8 mouse cellular contexts compared by ENCODE assay signal in the genomic region with DNA sequence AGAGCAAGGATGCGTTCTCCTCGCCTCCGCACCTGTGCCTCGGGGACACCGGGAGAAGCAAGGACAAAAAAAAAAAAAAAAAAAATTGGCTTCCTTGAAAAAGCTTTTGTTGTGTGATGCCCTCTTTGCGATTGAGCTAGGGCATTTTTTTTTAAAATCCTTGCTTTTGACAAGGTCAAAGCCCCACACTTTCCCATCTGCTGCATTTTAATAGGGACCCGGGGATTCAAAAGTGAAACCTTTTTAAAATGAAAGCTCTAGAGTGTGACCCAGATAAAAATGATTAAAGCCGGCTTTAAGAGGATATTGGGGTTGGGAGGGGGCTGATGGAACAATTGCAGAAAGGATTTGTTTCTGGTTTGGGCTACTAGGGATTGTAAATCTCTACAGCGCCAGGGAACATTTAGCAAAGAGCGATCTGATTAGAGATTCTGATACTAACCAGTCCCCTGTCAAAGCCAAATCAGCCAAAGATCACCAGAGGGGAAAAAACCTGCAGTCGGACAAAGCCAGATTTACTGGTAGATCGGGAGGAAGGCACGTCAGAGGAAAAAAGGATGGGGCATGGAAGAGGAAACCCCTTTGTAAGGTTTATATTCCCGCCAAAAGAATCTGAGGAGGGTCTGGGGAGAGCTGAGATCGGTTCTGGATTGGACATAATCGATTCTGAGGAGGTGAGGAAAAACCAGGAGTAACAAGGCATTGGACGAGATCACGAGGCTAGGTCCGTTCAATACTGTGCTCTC. TPM values are rescaled to one million over a fixed set of nuclear protein-coding genes. Genes with fewer than 3 reads are reported as not detected.
DNase-seq lines count a peak whose midpoint lies in the region; ATAC-seq lines count a peak whose summit lies in the region.

No protein-coding gene starts in this region.

- peaks cover 18% of the 10 kb centered on the region for H3K4me1 ChIP-seq in heart, embryonic 16.5 days (ENCODE audit: control insufficient read depth, insufficient read depth, low read length)
- H3K4me1 ChIP-seq in midbrain, embryonic 14.5 days (ENCODE audit: control insufficient read depth, insufficient read depth, low read length) = peaks cover 21% of the 10 kb centered on the region

- H3K4me2 ChIP-seq in heart, embryonic 16.5 days (ENCODE audit: low read depth, low read length) = peak overlapping the region; percentile 86
- peak overlapping the region; percentile 81 for H3K4me2 ChIP-seq in midbrain, embryonic 14.5 days (ENCODE audit: low read length)

- H3K9me3 ChIP-seq in heart, embryonic 16.5 days (replicated peaks; ENCODE audit: control insufficient read depth, low read length) = no peaks in the 10 kb centered on the region
- H3K9me3 ChIP-seq in midbrain, embryonic 14.5 days (ENCODE audit: control insufficient read depth, low read length) = no peaks in the 10 kb centered on the region

- ATAC-seq in heart, embryonic 16.5 days (replicated peaks; ENCODE audit: extremely low read depth, insufficient read depth, low FRiP score) = no peak
- ATAC-seq in midbrain, embryonic 14.5 days (ENCODE audit: low FRiP score, low TSS enrichment) = 0 out of 2 replicates have a peak, but pooled peaks have one; percentile 15

- no peaks in the 10 kb centered on the region for H3K36me3 ChIP-seq in heart, embryonic 16.5 days (ENCODE audit: control insufficient read depth, insufficient read depth)
- H3K36me3 ChIP-seq in midbrain, embryonic 14.5 days (ENCODE audit: control insufficient read depth, insufficient read depth, low read length) = no peaks in the 10 kb centered on the region

- H3K4me3 ChIP-seq in heart, embryonic 16.5 days (ENCODE audit: low read length) = peak overlapping the region; percentile 97
- H3K4me3 ChIP-seq in midbrain, embryonic 14.5 days (replicated peaks; ENCODE audit: low read depth, low read length) = peak overlapping the region; percentile 92

- DNase-seq in adrenal gland, adult (ENCODE audit: inconsistent age in 2 of 2, low spot score in 1 of 2) = peak; percentile 35 to 87
- DNase-seq in adrenal gland, adult 8-10 months = no peak
- peak; percentile 88 for DNase-seq in MN1 (ENCODE audit: low spot score)
- peak; percentile 74 for DNase-seq in embryo, embryonic 11 days
- peak; percentile 28 to 42 for DNase-seq in layer of hippocampus, postnatal 10 days (ENCODE audit: low spot score in 2 of 2)
- peak; percentile 76 for DNase-seq in midbrain, embryonic 14.5 days
- no peak for DNase-seq in ovary, adult 18-20 months (ENCODE audit: low spot score)

- no peaks in the 10 kb centered on the region for H3K27me3 ChIP-seq in heart, embryonic 16.5 days (ENCODE audit: control insufficient read depth, insufficient read depth, low read length)
- no peaks in the 10 kb centered on the region for H3K27me3 ChIP-seq in midbrain, embryonic 14.5 days (ENCODE audit: control insufficient read depth, insufficient read depth, low read length)

- peak overlapping the region; percentile 100 for H3K9ac ChIP-seq in heart, embryonic 16.5 days (ENCODE audit: low read length)
- peak overlapping the region; percentile 99 for H3K9ac ChIP-seq in midbrain, embryonic 14.5 days (replicated peaks; ENCODE audit: low read length)

- WGBS in heart, embryonic 16.5 days = under 1% methylated on average over 19 of the region's 19 CpGs
- WGBS in midbrain, embryonic 14.5 days = under 1% methylated on average over 19 of the region's 19 CpGs

- H3K27ac ChIP-seq in heart, embryonic 16.5 days (ENCODE audit: low read length) = peak overlapping the region; percentile 99
- peak overlapping the region; percentile 100 for H3K27ac ChIP-seq in midbrain, embryonic 14.5 days (replicated peaks; ENCODE audit: low read depth, low read length)

RNA-seq across cellular contexts. Expression of gene Zdhhc17, which starts 0.7 kb away (rescaled TPM):
- total RNA-seq in adrenal gland, adult 8-10 months (2022) = 10 to 100 TPM; 31.1 to 55.0 (median 45.0) TPM
- polyA plus RNA-seq in heart, embryonic 16.5 days (2015; fragmentation: Nextera tagmentation; extraction: Ambion mirVana) = 18.0 and 19.1 TPM in 2 replicates
- total RNA-seq in layer of hippocampus, postnatal 10 days (2021) = 10 to 100 TPM; 75.4 to 82.2 TPM
- 67.5 and 69.9 TPM in 2 replicates for polyA plus RNA-seq in midbrain, embryonic 14.5 days (2014; fragmentation: Nextera tagmentation; extraction: Ambion mirVana)

Comparison
In these comparisons a context has a peak if more than half of its experiments do, and no peak if none do; other contexts are left out.
1. DNase-seq: peak in adrenal gland, adult (2 of 2), MN1 (single experiment), embryo, embryonic 11 days (single experiment), layer of hippocampus, postnatal 10 days (2 of 2) and midbrain, embryonic 14.5 days (single experiment); none in adrenal gland, adult 8-10 months (single experiment) and ovary, adult 18-20 months (single experiment).